Mouse (Mus musculus) MEL (cell line): Measurements from ENCODE around the gene Gab3. TPM values are rescaled to one million over a fixed set of nuclear protein-coding genes. Genes with fewer than 3 reads are reported as not detected.

Experiments
- DNase-seq: peaks from one replicate; pipeline ENCODE4 v3.0.0; 2011; ENCODE audit warnings: low read depth, low spot score
- H3K27ac ChIP-seq: 2 replicates; pipeline ENCODE4 v1.5.1; 2012; ENCODE audit warnings: low read depth, mild to moderate bottlenecking, control low read depth, low read length, moderate library complexity; ENCODE audit not compliant: control insufficient read depth
- H3K27me3 ChIP-seq, 2 experiments: fragments of 150-350 bp in 1 of 2; sonication (generic) in 1 of 2; 2 replicates each; pipeline ENCODE4 v1.6.1; 2012; ENCODE audit warnings: low read length in 2 of 2, mild to moderate bottlenecking in 2 of 2, improper control_type of control experiment in 1 of 2, moderate library complexity in 1 of 2; ENCODE audit not compliant: insufficient read depth in 2 of 2, control insufficient read depth in 1 of 2
- H3K36me3 ChIP-seq, 2 experiments: 2 replicates each; pipeline ENCODE4 v1.6.1; 2012 to 2014; ENCODE audit warnings: low read length in 2 of 2, improper control_type of control experiment in 1 of 2, inconsistent platforms in 1 of 2, mild to moderate bottlenecking in 1 of 2; ENCODE audit not compliant: insufficient read depth in 2 of 2, control insufficient read depth in 1 of 2
- H3K4me1 ChIP-seq, 2 experiments: fragments of 150-350 bp in 1 of 2; sonication (generic) in 1 of 2; 2 replicates each; pipeline ENCODE4 v1.6.1; 2012; ENCODE audit warnings: low read length in 2 of 2, improper control_type of control experiment in 1 of 2, mild to moderate bottlenecking in 1 of 2; ENCODE audit not compliant: insufficient read depth in 2 of 2, control insufficient read depth in 1 of 2
- H3K4me3 ChIP-seq, 2 experiments: fragments of 150-350 bp in 1 of 2; sonication (generic) in 1 of 2; 2 replicates each; pipeline ENCODE4 v1.5.1; 2012; ENCODE audit warnings: low read depth in 2 of 2, low read length in 2 of 2, mild to moderate bottlenecking in 2 of 2, moderate library complexity in 2 of 2, control low read depth in 1 of 2, improper control_type of control experiment in 1 of 2; ENCODE audit not compliant: control insufficient read depth in 1 of 2, insufficient read depth in 1 of 2
- H3K79me2 ChIP-seq: 2 replicates; pipeline ENCODE4 v1.6.1; 2012; ENCODE audit warnings: mild to moderate bottlenecking, low read length, moderate library complexity; ENCODE audit not compliant: control insufficient read depth, poor library complexity, insufficient read depth
- H3K9ac ChIP-seq: 2 replicates; pipeline ENCODE4 v1.6.1; 2012; ENCODE audit warnings: low read depth, mild to moderate bottlenecking, control low read depth, low read length, moderate library complexity; ENCODE audit not compliant: control insufficient read depth, poor library complexity, severe bottlenecking
- H3K9me3 ChIP-seq: fragments of 150-350 bp; sonication (generic); replicated peaks from 2 replicates; pipeline ENCODE4 v1.6.1; 2012; ENCODE audit warnings: mild to moderate bottlenecking, low read length, improper control_type of control experiment, moderate library complexity; ENCODE audit not compliant: insufficient read depth
- CHD1 ChIP-seq: IDR thresholded peaks from 2 replicates; pipeline ENCODE4 v1.6.1; 2012; ENCODE audit warnings: low read depth, mild to moderate bottlenecking, inconsistent platforms, low read length, improper control_type of control experiment
- E2F4 ChIP-seq: IDR thresholded peaks from 2 replicates; pipeline ENCODE4 v1.6.1; 2011; ENCODE audit warnings: low read depth, low read length, improper control_type of control experiment, borderline replicate concordance
- ETS1 ChIP-seq: IDR thresholded peaks from 2 replicates; pipeline ENCODE4 v1.6.1; 2012; ENCODE audit warnings: low read depth, mild to moderate bottlenecking, inconsistent platforms, low read length, improper control_type of control experiment, moderate library complexity
- GABPA ChIP-seq: IDR thresholded peaks from 2 replicates; pipeline ENCODE4 v1.6.1; 2012; ENCODE audit warnings: low read depth, mild to moderate bottlenecking, inconsistent platforms, low read length, improper control_type of control experiment, moderate library complexity
- GATA1 ChIP-seq: IDR thresholded peaks from 2 replicates; pipeline ENCODE4 v1.6.1; 2011; ENCODE audit warnings: low read depth, low read length, improper control_type of control experiment
- JUND ChIP-seq: IDR thresholded peaks from 2 replicates; pipeline ENCODE4 v1.6.1; 2011; ENCODE audit warnings: low read depth, mild to moderate bottlenecking, improper control_type of control experiment, low read length
- KAT2A ChIP-seq: conservative IDR thresholded peaks from 2 replicates; pipeline ENCODE4 v1.6.1; 2012; ENCODE audit warnings: low read depth, low read length, improper control_type of control experiment, inconsistent platforms
- MAX ChIP-seq: IDR thresholded peaks from 2 replicates; pipeline ENCODE4 v1.6.1; 2011; ENCODE audit warnings: low read length, improper control_type of control experiment
- MAZ ChIP-seq: IDR thresholded peaks from 2 replicates; pipeline ENCODE4 v1.6.1; 2012; ENCODE audit warnings: low read depth, mild to moderate bottlenecking, inconsistent platforms, low read length, improper control_type of control experiment
- MEF2A ChIP-seq: IDR thresholded peaks from 2 replicates; pipeline ENCODE4 v1.6.1; 2014; ENCODE audit warnings: low read depth, mild to moderate bottlenecking, inconsistent platforms, low read length, improper control_type of control experiment; ENCODE audit not compliant: poor library complexity, insufficient replicate concordance, severe bottlenecking; ENCODE audit errors: extremely low read depth
- MXI1 ChIP-seq: IDR thresholded peaks from 2 replicates; pipeline ENCODE4 v1.6.1; 2011; ENCODE audit warnings: mild to moderate bottlenecking, low read depth, low read length, improper control_type of control experiment
- MYB ChIP-seq: IDR thresholded peaks from 2 replicates; pipeline ENCODE4 v1.6.1; 2011; ENCODE audit warnings: mild to moderate bottlenecking, low read depth, low read length, improper control_type of control experiment
- MYC ChIP-seq: IDR thresholded peaks from 2 replicates; pipeline ENCODE4 v1.6.1; 2011; ENCODE audit warnings: low read depth, mild to moderate bottlenecking, low read length, improper control_type of control experiment, moderate library complexity
- NRF1 ChIP-seq: IDR thresholded peaks from 2 replicates; pipeline ENCODE4 v1.6.1; 2014; ENCODE audit warnings: low read depth, mild to moderate bottlenecking, inconsistent platforms, low read length, improper control_type of control experiment, moderate library complexity; ENCODE audit not compliant: poor library complexity, insufficient read depth, severe bottlenecking
- POLR2AphosphoS2 ChIP-seq: IDR thresholded peaks from 2 replicates; pipeline ENCODE4 v1.6.1; 2011; ENCODE audit warnings: low read length, improper control_type of control experiment
- POLR2AphosphoS5 ChIP-seq: IDR thresholded peaks from 2 replicates; pipeline ENCODE4 v1.6.1; 2012; ENCODE audit warnings: low read depth, borderline replicate concordance, mild to moderate bottlenecking, inconsistent platforms, low read length, moderate library complexity, mixed read lengths
- SIN3A ChIP-seq: IDR thresholded peaks from 2 replicates; pipeline ENCODE4 v1.6.1; 2012; ENCODE audit warnings: low read length, improper control_type of control experiment, inconsistent platforms
- SMC3 ChIP-seq: IDR thresholded peaks from 2 replicates; pipeline ENCODE4 v1.6.1; 2011; ENCODE audit warnings: low read depth, low read length, improper control_type of control experiment
- TAL1 ChIP-seq: IDR thresholded peaks from 2 replicates; pipeline ENCODE4 v1.6.1; 2012; ENCODE audit warnings: mild to moderate bottlenecking, inconsistent platforms, low read length, moderate library complexity, mixed read lengths
- TCF12 ChIP-seq: IDR thresholded peaks from 2 replicates; pipeline ENCODE4 v1.6.1; 2014; ENCODE audit warnings: low read depth, mild to moderate bottlenecking, inconsistent platforms, low read length, improper control_type of control experiment, moderate library complexity
- USF1 ChIP-seq: IDR thresholded peaks from 2 replicates; pipeline ENCODE4 v1.6.1; 2014; ENCODE audit warnings: low read depth, mild to moderate bottlenecking, inconsistent platforms, low read length, improper control_type of control experiment, moderate library complexity
- USF2 ChIP-seq, 2 experiments: IDR thresholded peaks; 2 replicates each; pipeline ENCODE4 v1.6.1; 2011 to 2012; ENCODE audit warnings: improper control_type of control experiment in 2 of 2, low read length in 2 of 2, borderline replicate concordance in 1 of 2, inconsistent platforms in 1 of 2, low read depth in 1 of 2, mild to moderate bottlenecking in 1 of 2; ENCODE audit not compliant: insufficient read depth in 1 of 2
- ZKSCAN1 ChIP-seq: IDR thresholded peaks from 2 replicates; pipeline ENCODE4 v1.6.1; 2012; ENCODE audit warnings: low read depth, mild to moderate bottlenecking, inconsistent platforms, low read length, improper control_type of control experiment, moderate library complexity
- ZMIZ1 ChIP-seq: IDR thresholded peaks from 2 replicates; pipeline ENCODE4 v1.6.1; 2012; ENCODE audit warnings: low read depth, mild to moderate bottlenecking, inconsistent platforms, low read length, improper control_type of control experiment, moderate library complexity
- ZNF384 ChIP-seq: IDR thresholded peaks from 2 replicates; pipeline ENCODE4 v1.6.1; 2012; ENCODE audit warnings: low read depth, mild to moderate bottlenecking, inconsistent platforms, low read length, improper control_type of control experiment
- polyA plus RNA-seq, 2 experiments: library from polyadenylated mRNA; stranded (reverse) in 1 of 2; unstranded in 1 of 2; fragments of >175 nt in 1 of 2; fragments of >200 nt in 1 of 2; gene quantifications; 2 replicates each; pipeline versions ENCODE4 v1.2.1 to v1.2.4; 2012; ENCODE audit warnings: low replicate concordance in 2 of 2, low read depth in 1 of 2; ENCODE audit not compliant: insufficient read length in 2 of 2, insufficient read depth in 1 of 2, missing spikeins in 1 of 2
- total RNA-seq: library from RNA; depleted of rRNA; stranded (reverse); fragments of 300-350 nt; gene quantifications from 2 replicates; pipeline ENCODE4 v1.2.3, GENCODE M21; 2012

The Gab3 gene
- total and polyA plus RNA-seq, 3 experiments, result 0.23 to 0.70 TPM; not detected in 1

DNA sequence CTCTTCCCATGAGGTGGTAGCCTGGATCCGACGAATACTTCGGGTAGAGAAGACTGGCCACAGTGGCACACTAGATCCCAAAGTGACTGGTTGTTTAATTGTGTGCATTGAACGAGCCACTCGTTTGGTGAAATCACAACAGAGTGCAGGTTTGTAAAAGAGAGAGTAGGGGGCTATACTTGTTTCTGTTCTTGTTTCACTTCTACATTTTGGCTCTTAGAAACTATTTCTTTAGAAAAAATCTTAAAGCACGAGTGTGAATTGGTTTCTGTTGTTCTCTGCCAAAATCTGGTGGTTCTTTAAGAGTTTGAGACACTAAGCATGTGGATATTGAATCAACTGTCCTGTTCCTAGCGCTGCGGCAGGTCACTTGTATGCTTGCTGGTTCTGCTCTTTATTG, 13.5 kb upstream of the Gab3 start:
- peaks cover 18 to 29% of the 10 kb centered on the region in 2 experiments for H3K36me3 ChIP-seq
- peaks cover 0 to 4% of the 10 kb centered on the region in 2 experiments; a peak in 3 of 4 replicates for H3K4me1 ChIP-seq
- no peaks in the 10 kb centered on the region for H3K9me3 ChIP-seq
- no peak overlapping the region for H3K27ac ChIP-seq
- no peak overlapping the region for H3K9ac ChIP-seq
- H3K4me3 ChIP-seq, result no peak overlapping the region; a peak in 2 of 4 replicates
- no peaks in the 10 kb centered on the region for H3K27me3 ChIP-seq
- DNase-seq, result no peak
- TF ChIP-seq USF1, result no peak
- no peak for TF ChIP-seq SMC3
- no peak for TF ChIP-seq KAT2A
- TF ChIP-seq CHD1, result no peak
- no peak for TF ChIP-seq ETS1
- peaks cover 40% of the 10 kb centered on the region for H3K79me2 ChIP-seq

DNA sequence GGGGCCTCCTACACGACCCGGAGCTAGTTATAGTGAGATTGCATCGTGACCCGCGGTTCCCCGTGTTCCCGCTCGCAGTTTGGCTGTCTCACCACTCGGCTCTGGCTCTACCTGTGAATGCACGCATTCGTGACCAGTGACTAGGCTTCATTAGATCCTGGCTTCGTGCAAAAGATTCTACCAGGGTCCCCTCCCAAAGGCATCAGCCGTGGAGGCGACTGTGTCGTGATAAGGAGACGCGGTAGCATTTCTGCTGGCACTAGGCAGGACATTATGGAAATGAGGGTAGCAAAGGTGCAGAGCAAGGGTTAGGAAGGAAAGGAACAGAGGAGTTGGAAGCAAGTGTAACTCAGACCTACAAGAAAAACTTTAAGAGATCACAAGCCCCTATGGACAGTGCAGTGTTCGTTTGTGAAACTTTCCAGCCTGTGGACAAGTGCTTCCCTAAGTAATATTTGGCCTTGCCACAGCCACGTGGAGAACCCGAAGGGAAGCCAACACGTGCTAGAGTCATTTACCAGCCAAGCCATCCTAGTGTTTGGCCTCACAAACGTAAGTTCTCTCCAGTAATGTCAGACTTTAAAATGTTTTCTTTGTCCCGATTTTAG, 11.0 kb upstream of the Gab3 start:
- Histone ChIP-seq H3K27me3 (no peaks in the 10 kb centered on the region), H3K27ac (peak overlapping the region; percentile 74), H3K36me3 (peaks cover 13 to 23% of the 10 kb centered on the region in 2 experiments), H3K4me1 (peaks cover 0 to 4% of the 10 kb centered on the region in 2 experiments; a peak in 3 of 4 replicates), H3K9ac (peak overlapping the region; percentile 92), H3K4me3 (peak overlapping the region; percentile 83 to 84), H3K9me3 (no peaks in the 10 kb centered on the region), H3K79me2 (peaks cover 39% of the 10 kb centered on the region)
- TF ChIP-seq GABPA (no peak), SIN3A (peak; percentile 82; the same call in 1 of the 2 replicates), JUND (no peak), NRF1 (no peak), POLR2AphosphoS2 (no peak), TCF12 (no peak), USF1 (no peak), TAL1 (no peak), MEF2A (no peak), USF2 (IDR thresholded peaks at IDR 0.05; ENCODE audit: borderline replicate concordance in 1 of 2, insufficient read depth in 1 of 2, low read depth in 1 of 2, low read length in 2 of 2) (no peak), MAX (peak; percentile 97), POLR2AphosphoS5 (no peak), CHD1 (peak; percentile 62; the same call in 1 of the 2 replicates), MXI1 (peak; percentile 97), MYB (no peak), E2F4 (0 out of 2 replicates have a peak, but pooled peaks have one; percentile 13), GATA1 (no peak), ZKSCAN1 (no peak), MAZ (no peak), KAT2A (no peak), ZMIZ1 (no peak), MYC (peak; percentile 99), ZNF384 (no peak)
- DNase-seq, result peak; percentile 55
